Mouse (Mus musculus) lung, adult 2 months (tissue): Measurements from ENCODE around the gene Adad2.

ENCODE experiments used
- CTCF ChIP-seq: fragments of 200-500 bp; IDR thresholded peaks from 2 replicates; pipeline ENCODE4 v1.5.1; 2011; ENCODE audit warnings: mild to moderate bottlenecking, low read length, control low read depth; ENCODE audit not compliant: insufficient read depth
- POLR2A ChIP-seq: fragments of 200-500 bp; IDR thresholded peaks from 2 replicates; pipeline ENCODE4 v1.6.1; 2011; ENCODE audit warnings: low read depth, mild to moderate bottlenecking, control low read depth, low read length, borderline replicate concordance; ENCODE audit errors: extremely low read depth

DNA sequence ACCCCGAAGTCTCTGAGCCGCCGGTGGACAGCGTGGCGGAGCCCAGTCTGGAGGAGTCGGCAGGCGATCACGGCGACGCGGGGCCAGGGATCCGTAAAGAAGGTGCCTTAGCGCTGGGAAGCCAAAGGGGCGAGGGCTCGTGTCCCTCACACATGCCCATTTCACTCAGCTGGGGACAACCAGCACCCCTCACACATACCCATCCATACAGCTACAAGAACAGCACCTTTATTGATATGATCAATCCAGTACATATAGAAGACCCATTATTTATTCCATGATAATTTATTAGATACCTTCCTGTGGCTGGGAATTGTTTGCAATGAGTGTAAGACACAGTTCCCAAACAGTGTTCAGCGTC lies 37.2 kb upstream of the Adad2 start:
- TF ChIP-seq POLR2A (no peak), CTCF (no peak)
